Mouse (Mus musculus) limb, embryonic 13.5 days (tissue): ENCODE data around the gene Gm10192. TPM values are rescaled to one million over a fixed set of nuclear protein-coding genes. Genes with fewer than 3 reads are reported as not detected.
"Not testable (repeated sequence)": the region's sequence is repeated elsewhere in the genome, so short reads cannot be mapped to it uniquely, and the experiment has no call there.

Experiments
- ATAC-seq: fragments of 200-750 bp; cut with Nextera tagmentation; 2 replicates; pipeline ENCODE4 v1.8.0; 2017; ENCODE audit warnings: low read depth, moderate number of reproducible peaks, moderate TSS enrichment; ENCODE audit not compliant: low FRiP score
- H3K27ac ChIP-seq: fragments of 300-500 bp; sonication (generic); 2 replicates; pipeline ENCODE4 v1.5.1; 2015; ENCODE audit warnings: inconsistent platforms, mild to moderate bottlenecking, moderate library complexity
- H3K27me3 ChIP-seq: fragments of 300-500 bp; sonication (generic); 2 replicates; pipeline ENCODE4 v1.6.1; 2015; ENCODE audit warnings: mild to moderate bottlenecking, inconsistent platforms
- H3K36me3 ChIP-seq: fragments of 300-500 bp; sonication (generic); 2 replicates; pipeline ENCODE4 v1.6.1; 2015; ENCODE audit warnings: inconsistent platforms, mild to moderate bottlenecking, moderate library complexity
- H3K4me1 ChIP-seq: fragments of 300-500 bp; sonication (generic); 2 replicates; pipeline ENCODE4 v1.6.1; 2015; ENCODE audit warnings: inconsistent platforms
- H3K4me2 ChIP-seq: fragments of 300-500 bp; sonication (generic); replicated peaks from 2 replicates; pipeline ENCODE4 v1.6.1; 2015; ENCODE audit warnings: inconsistent platforms, mild to moderate bottlenecking, moderate library complexity
- H3K4me3 ChIP-seq: fragments of 300-500 bp; sonication (generic); 2 replicates; pipeline ENCODE4 v1.5.1; 2015; ENCODE audit warnings: moderate library complexity, mild to moderate bottlenecking, inconsistent platforms
- H3K9ac ChIP-seq: fragments of 300-500 bp; sonication (generic); 2 replicates; pipeline ENCODE4 v1.6.1; 2015; ENCODE audit warnings: mild to moderate bottlenecking, inconsistent platforms
- H3K9me3 ChIP-seq: fragments of 300-500 bp; sonication (generic); 2 replicates; pipeline ENCODE4 v1.6.1; 2016; ENCODE audit warnings: inconsistent platforms
- WGBS: fragments of 180-500 bp; shearing (Covaris S2); methylation state at CpG from one replicate; pipeline ENCODE4 v1.1.7; 2015; 5-methylcytosine and 5-hydroxymethylcytosine counted together
- polyA plus RNA-seq: library from polyadenylated mRNA; unstranded; fragments of >200 nt; fragmentation: Nextera tagmentation; extraction: Ambion mirVana; gene quantifications from 2 replicates; pipeline ENCODE4 v1.2.1, GENCODE M21; 2015

Gm10192 gene
- not detected in 2 replicates for polyA plus RNA-seq

DNA sequence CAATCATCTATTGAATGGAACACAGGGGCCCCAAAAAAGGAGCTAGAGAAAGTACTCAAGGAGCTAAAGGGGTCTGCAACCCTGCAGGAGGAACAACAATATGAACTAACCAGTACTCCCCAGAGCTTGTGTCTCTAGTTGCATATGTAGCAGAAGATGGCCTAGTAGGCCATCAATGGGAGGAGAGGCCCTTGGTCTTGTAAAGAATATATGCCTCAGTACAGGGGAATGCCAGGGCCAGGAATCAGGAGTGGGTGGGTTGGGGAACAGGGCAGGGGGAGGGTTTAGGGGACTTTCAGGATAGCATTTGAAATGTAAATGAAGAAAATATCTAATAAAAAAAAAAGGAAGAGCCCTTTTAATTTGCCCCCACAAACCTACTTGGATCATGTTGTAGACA is at the start of gene Gm10192:
TSS of gene Gm10192 (minus strand) at position 101 of the 400 bp plus-strand sequence.
- not testable (repeated sequence) for H3K36me3 ChIP-seq, H3K9me3 ChIP-seq, H3K4me2 ChIP-seq, H3K27me3 ChIP-seq, ATAC-seq, H3K4me1 ChIP-seq, H3K9ac ChIP-seq, H3K4me3 ChIP-seq, H3K27ac ChIP-seq

DNA sequence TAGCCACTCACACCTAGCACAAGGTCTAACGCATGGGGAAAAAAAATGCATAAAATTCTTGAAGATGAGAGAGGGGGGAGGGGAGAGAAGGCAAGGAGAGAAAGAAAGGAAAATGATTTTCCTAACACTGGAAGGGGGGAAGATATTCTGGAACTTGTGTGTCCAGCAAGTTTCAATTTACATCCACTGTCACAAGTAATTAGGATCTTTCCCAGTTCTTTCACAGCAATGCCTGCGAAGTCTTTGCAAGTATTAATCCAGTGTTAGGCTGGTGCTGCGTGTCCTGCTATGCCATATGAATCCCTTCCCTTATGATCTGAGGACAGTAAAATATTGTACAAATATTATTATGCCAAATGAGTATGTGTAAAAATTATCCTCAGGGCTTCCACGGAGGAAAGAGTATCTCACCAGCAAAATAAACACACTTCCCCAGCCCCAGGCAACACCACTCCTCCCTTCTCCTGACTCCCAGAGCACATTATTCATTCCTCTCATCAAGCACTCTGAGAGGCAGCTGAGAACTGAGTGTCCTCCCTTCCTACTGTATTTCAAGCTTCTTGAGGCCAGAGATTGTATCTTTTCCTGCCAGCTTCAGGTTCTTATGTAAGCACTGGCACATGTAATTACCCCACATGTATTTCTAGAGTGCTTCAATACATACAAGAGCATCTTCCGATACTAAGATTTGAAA is 47.6 kb upstream of the Gm10192 start:
- H3K4me2 ChIP-seq: no peak overlapping the region
- H3K4me1 ChIP-seq: no peaks in the 10 kb centered on the region
- no peak overlapping the region for H3K9ac ChIP-seq
- H3K27ac ChIP-seq: no peak overlapping the region
- no peaks in the 10 kb centered on the region for H3K36me3 ChIP-seq
- ATAC-seq: no peak
- WGBS: 62% methylated on average over 5 of the region's 5 CpGs
- no peaks in the 10 kb centered on the region for H3K27me3 ChIP-seq
- no peak overlapping the region for H3K4me3 ChIP-seq
- no peaks in the 10 kb centered on the region for H3K9me3 ChIP-seq

DNA sequence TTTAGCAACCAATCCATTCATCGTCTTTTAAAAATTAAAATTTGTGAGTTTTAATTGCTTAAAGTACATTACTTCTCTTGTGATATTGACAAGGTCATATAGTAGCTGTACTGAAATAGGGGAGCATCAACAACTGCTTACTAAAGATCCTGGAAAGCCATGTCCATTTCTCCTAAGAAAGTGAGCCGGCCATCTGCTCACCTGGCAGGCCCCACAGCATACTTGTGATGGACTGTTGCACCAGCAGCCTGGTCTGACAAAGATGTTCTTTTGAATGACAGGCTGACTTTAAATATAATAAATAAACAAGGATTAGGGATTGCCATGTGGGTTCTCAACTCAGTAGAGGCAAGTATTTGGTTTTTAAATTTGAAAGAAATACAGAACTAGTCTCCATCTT is 36.7 kb upstream of the Gm10192 start:
- H3K27ac ChIP-seq: no peak overlapping the region
- 92% methylated on average over 2 of the region's 2 CpGs for WGBS
- no peak for ATAC-seq

DNA sequence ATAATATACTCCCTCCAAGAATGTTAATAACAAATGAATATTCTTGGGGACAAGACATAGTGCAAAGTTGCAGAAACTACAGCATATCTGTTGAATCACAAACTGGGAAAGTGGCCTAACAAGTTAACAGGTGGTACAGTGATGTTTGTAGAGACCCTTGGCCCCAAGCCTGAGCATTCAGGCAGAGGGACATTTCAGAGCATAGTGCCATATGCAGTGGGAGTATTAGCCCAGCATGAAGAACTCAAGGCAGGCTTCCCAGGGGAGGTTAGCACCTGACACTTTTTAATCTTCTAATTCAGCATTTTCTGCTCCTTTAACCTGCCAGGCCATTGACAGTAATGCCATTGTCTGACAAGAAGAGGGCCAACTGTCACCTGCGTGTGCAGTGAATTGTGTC is 34.9 kb upstream of the Gm10192 start:
- WGBS: 86% methylated on average over 1 of the region's 1 CpGs
- H3K9me3 ChIP-seq: no peaks in the 10 kb centered on the region
- H3K9ac ChIP-seq: no peak overlapping the region
- no peaks in the 10 kb centered on the region for H3K4me1 ChIP-seq
- ATAC-seq: no peak
- H3K27ac ChIP-seq: no peak overlapping the region
- H3K4me3 ChIP-seq: no peak overlapping the region
- H3K36me3 ChIP-seq: no peaks in the 10 kb centered on the region
- H3K4me2 ChIP-seq: no peak overlapping the region
- H3K27me3 ChIP-seq: 0 out of 2 replicates have a peak, but pooled peaks cover 3% of the 10 kb centered on the region

More for the DNA sequence above, 36.7 kb upstream of the Gm10192 start:
- Histone ChIP-seq H3K4me1 (no peaks in the 10 kb centered on the region), H3K4me3 (no peak overlapping the region), H3K9me3 (no peaks in the 10 kb centered on the region), H3K36me3 (no peaks in the 10 kb centered on the region), H3K27me3 (no peaks in the 10 kb centered on the region), H3K9ac (no peak overlapping the region), H3K4me2 (no peak overlapping the region)

DNA sequence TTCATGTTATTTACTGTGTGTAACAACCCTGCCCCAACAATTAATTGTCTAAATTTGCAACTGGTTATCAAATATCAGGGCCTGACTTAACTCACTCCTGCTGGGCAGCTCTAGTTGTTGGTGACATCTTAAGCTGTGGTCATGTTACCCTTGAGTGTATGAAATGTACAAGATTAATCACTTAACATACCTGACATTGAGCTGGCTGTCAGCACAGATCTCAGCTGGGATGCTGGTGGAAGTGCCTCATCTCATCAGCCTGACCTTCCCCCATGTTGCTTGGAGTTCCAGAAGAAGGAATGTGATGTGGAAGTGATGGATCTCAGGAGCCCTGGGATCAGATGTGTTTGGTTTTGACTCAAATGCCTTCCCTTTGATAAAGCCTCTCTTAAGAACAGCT is 29.5 kb upstream of the Gm10192 start:
- ATAC-seq: no peak
- Histone ChIP-seq H3K4me1 (no peaks in the 10 kb centered on the region), H3K9me3 (no peaks in the 10 kb centered on the region), H3K9ac (no peak overlapping the region), H3K36me3 (no peaks in the 10 kb centered on the region), H3K4me3 (no peak overlapping the region), H3K27me3 (0 out of 2 replicates have a peak, but pooled peaks cover 3% of the 10 kb centered on the region), H3K4me2 (no peak overlapping the region), H3K27ac (no peak overlapping the region)

DNA sequence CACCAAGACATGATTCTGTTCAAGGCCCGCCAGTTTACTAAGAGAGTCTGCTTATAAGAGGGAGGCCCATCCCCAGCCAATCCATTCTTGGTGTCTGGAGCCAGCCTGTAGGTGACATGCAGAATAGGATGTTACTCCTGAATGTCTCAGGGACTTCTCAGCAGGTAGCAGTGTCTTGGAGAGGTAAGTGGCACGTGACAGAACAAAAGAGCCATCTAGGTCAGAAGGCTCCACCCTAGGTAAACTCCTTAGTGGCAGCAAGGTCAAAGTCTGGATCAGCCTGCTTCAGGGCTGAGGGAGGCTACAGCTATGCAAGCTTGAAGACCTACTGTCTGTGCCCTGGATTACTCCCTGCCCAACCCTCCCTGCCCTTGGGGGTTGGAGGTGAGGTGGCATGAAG is 20.0 kb upstream of the Gm10192 start:
- H3K27me3 ChIP-seq, H3K4me2 ChIP-seq, H3K36me3 ChIP-seq, H3K27ac ChIP-seq, ATAC-seq, H3K4me1 ChIP-seq, H3K4me3 ChIP-seq, H3K9me3 ChIP-seq, H3K9ac ChIP-seq: not testable (repeated sequence)
- WGBS: 77% methylated on average over 2 of the region's 2 CpGs

DNA sequence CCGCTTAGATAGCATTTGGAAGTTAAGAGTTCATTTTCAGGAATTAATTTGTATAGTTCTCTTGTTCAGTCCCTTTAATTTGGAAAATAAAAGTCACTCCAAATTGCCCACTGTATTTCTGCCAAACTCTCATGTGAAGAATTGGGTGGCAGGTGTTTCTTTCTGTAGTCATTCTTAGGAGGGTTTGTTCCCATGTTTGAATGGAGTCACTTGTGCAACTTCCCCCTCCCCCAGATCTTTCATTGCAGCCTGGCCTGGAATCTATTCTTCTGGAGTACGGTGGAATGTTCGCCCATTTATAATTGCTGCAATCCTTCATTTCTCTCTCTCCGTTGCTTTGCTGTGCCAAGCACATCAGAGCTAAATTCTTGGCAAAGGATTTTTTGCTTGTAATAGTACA is 10.2 kb upstream of the Gm10192 start:
- Histone ChIP-seq H3K4me2 (no peak overlapping the region), H3K4me1 (no peaks in the 10 kb centered on the region), H3K9me3 (no peaks in the 10 kb centered on the region), H3K27ac (no peak overlapping the region), H3K27me3 (no peaks in the 10 kb centered on the region), H3K9ac (no peak overlapping the region), H3K36me3 (no peaks in the 10 kb centered on the region), H3K4me3 (no peak overlapping the region)
- WGBS: 40% methylated on average over 4 of the region's 4 CpGs
- ATAC-seq: no peak

DNA sequence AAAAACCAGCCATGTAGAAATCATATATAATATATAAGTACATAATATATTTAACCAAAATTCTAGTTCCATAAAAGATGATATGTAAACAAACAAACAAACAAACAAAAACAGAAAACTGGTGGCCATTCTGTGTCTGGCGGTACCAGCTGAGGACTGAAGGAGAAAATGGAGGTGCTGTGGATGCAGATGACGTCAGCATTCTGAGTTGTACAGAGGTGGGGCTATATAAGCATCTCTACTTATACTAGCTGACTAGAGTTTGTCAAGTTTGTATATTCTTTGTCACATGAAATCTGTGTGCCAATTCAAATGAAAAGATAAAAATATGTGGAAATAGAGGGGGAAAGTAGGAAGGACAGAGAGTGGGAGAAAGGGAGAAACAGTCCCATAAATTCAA is 9.6 kb upstream of the Gm10192 start:
- no peak for ATAC-seq
- Histone ChIP-seq H3K9me3 (no peaks in the 10 kb centered on the region), H3K27me3 (no peaks in the 10 kb centered on the region), H3K36me3 (no peaks in the 10 kb centered on the region), H3K9ac (no peak overlapping the region), H3K27ac (no peak overlapping the region), H3K4me3 (no peak overlapping the region), H3K4me2 (no peak overlapping the region), H3K4me1 (no peaks in the 10 kb centered on the region)
- WGBS: 82% methylated on average over 2 of the region's 2 CpGs

DNA sequence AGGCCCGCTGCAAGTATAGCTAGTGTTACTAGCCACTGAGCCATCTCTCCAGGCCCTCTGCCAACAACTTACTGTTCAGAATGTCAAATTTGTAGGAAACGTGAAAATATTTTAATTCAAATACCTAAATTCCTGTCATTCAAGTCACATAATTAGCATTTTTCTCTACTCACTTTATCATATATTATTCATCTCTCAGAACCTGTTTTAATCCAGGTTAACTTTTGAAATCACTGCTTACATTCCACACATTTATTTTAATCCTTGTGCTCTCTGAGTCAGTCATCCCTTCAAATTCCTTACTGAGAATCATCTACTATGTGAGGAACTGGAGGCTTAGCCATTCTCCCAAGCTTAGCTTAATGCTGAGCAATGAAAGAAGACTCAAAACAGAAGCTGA is 2.6 kb downstream of the Gm10192 start:
- Histone ChIP-seq H3K9ac (no peak overlapping the region), H3K36me3 (no peaks in the 10 kb centered on the region), H3K4me1 (no peaks in the 10 kb centered on the region), H3K9me3 (no peaks in the 10 kb centered on the region), H3K27me3 (no peaks in the 10 kb centered on the region), H3K4me3 (no peak overlapping the region), H3K4me2 (no peak overlapping the region), H3K27ac (no peak overlapping the region)
- 79% methylated on average over 2 of the region's 2 CpGs for WGBS
- no peak for ATAC-seq

DNA sequence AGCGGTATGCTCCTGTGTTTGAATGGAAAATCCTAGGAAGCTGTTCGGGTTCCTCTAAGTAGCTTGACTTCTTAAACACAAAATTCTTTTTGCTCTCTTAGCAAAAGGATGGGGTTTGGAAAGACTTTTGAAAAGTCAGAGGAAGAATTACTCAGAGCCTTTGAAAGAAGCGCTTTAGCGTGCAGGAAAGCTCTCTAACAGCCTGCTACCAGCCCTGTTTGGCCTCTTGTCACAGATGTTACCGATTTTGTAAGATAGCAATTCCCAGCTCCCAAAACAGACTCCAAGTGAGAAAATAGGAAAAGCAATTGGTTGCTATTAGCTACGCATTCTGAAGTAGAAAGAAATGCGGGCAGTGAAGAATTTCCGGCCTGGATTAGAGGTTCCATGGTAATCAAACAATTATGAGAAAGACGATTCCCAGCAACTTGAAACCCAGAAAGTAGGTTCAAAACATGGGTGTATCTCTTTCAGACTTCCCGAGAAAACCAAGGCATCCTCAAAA is 26.1 kb downstream of the Gm10192 start:
- Histone ChIP-seq H3K9me3 (no peaks in the 10 kb centered on the region), H3K27ac (no peak overlapping the region), H3K27me3 (no peaks in the 10 kb centered on the region), H3K36me3 (no peaks in the 10 kb centered on the region), H3K9ac (no peak overlapping the region), H3K4me2 (no peak overlapping the region), H3K4me3 (no peak overlapping the region), H3K4me1 (peaks cover 9% of the 10 kb centered on the region)
- WGBS: 47% methylated on average over 10 of the region's 10 CpGs
- ATAC-seq: no peak

DNA sequence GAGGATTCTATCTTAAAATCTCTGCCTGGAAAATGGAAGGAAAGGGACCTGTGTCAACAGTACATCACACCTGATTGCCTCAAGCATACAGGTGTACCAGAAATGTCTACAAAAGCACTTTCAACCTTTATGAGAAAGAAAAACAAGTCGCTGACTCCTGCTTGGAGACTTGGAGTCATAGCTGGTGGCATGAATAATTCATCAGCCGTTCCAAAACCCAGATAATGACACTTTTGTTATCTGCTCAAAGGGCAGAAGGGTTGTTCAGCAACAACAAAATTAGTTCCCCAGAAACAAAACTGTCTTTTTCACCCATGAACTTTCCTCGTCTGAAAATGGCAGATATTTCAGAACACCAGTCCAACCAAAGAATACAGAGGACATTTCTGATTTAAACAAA is 26.9 kb downstream of the Gm10192 start:
- H3K36me3 ChIP-seq: no peaks in the 10 kb centered on the region
- H3K4me2 ChIP-seq: no peak overlapping the region
- no peak overlapping the region for H3K4me3 ChIP-seq
- no peak overlapping the region for H3K9ac ChIP-seq
- ATAC-seq: no peak
- H3K27ac ChIP-seq: no peak overlapping the region
- H3K27me3 ChIP-seq: no peaks in the 10 kb centered on the region
- H3K4me1 ChIP-seq: peaks cover 9% of the 10 kb centered on the region
- WGBS: 71% methylated on average over 3 of the region's 3 CpGs
- no peaks in the 10 kb centered on the region for H3K9me3 ChIP-seq

DNA sequence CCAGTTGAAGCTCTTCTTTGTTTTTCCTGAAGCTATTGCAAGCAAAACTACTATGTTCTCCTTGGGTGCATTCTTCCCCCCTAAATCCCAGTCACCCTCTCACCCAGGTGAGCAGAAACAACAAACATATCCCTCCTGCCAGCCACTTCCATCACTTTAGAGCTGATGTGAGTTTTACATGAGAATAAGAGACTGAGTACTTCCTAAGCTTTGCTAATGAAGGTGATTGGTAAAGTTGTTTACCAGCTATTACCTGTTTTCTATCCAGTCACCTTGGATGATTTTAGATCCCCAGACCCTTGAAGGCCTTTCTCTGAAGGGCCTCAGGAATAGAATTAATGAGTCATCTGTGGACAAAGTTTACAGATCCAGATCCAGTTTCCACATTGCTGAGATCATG is 29.4 kb downstream of the Gm10192 start:
- Histone ChIP-seq H3K4me2 (no peak overlapping the region), H3K9me3 (no peaks in the 10 kb centered on the region), H3K4me3 (no peak overlapping the region), H3K9ac (no peak overlapping the region), H3K27ac (no peak overlapping the region), H3K36me3 (no peaks in the 10 kb centered on the region), H3K27me3 (no peaks in the 10 kb centered on the region), H3K4me1 (peaks cover 9% of the 10 kb centered on the region)
- ATAC-seq: no peak

DNA sequence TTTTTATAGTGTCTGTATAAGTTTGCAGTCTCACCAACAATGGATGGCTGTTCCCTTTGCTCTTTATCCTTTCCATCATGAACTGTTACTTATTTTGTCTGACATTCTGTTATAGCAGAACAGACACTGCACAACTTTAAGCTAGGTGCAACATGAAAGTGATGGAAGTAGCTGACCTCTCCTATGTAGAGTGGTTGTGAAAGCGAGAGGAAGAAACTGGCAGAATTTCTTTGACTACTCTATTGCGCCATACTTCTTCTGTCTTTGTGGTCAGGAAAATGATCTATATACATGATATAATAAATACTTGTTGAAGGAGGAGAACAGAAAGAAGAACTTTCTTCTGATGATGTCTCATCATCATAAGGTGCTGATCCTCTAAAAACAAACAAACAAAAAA is 40.5 kb downstream of the Gm10192 start:
- no peak for ATAC-seq
- 92% methylated on average over 2 of the region's 2 CpGs for WGBS
- H3K9me3 ChIP-seq: no peaks in the 10 kb centered on the region
- no peaks in the 10 kb centered on the region for H3K36me3 ChIP-seq
- H3K27ac ChIP-seq: no peak overlapping the region
- no peak overlapping the region for H3K4me3 ChIP-seq
- H3K4me2 ChIP-seq: no peak overlapping the region
- H3K27me3 ChIP-seq: no peaks in the 10 kb centered on the region
- no peaks in the 10 kb centered on the region for H3K4me1 ChIP-seq
- H3K9ac ChIP-seq: no peak overlapping the region
